Mouse (Mus musculus) midbrain, embryonic 10.5 days (tissue): ENCODE data around the gene Abraxas1. TPM values are rescaled to one million over a fixed set of nuclear protein-coding genes. Genes with fewer than 3 reads are reported as not detected.

Source experiments
- DNase-seq: peaks from one replicate; pipeline ENCODE4 v3.0.0-alpha.2; 2017; ENCODE audit warnings: low spot score
- H3K27ac ChIP-seq: fragments of 300-500 bp; sonication (generic); replicated peaks from 2 replicates; pipeline ENCODE4 v1.5.1; 2016; ENCODE audit warnings: mild to moderate bottlenecking
- H3K27me3 ChIP-seq: fragments of 300-500 bp; sonication (generic); 2 replicates; pipeline ENCODE4 v1.6.1; 2016; ENCODE audit warnings: low read depth, mild to moderate bottlenecking; ENCODE audit not compliant: poor library complexity, severe bottlenecking
- H3K36me3 ChIP-seq: fragments of 300-500 bp; sonication (generic); 2 replicates; pipeline ENCODE4 v1.6.1; 2016; ENCODE audit warnings: mild to moderate bottlenecking, moderate library complexity
- H3K4me1 ChIP-seq: fragments of 300-500 bp; sonication (generic); 2 replicates; pipeline ENCODE4 v1.6.1; 2016
- H3K4me3 ChIP-seq: fragments of 300-500 bp; sonication (generic); 2 replicates; pipeline ENCODE4 v1.5.1; 2016; ENCODE audit warnings: mild to moderate bottlenecking, moderate library complexity
- H3K9me3 ChIP-seq: fragments of 300-500 bp; sonication (generic); replicated peaks from 2 replicates; pipeline ENCODE4 v1.6.1; 2016; ENCODE audit warnings: mild to moderate bottlenecking
- WGBS: fragments of 180-500 bp; shearing (Covaris S2); methylation state at CpG from one replicate; pipeline ENCODE4 v1.1.7; 2016; 5-methylcytosine and 5-hydroxymethylcytosine counted together
- polyA plus RNA-seq: library from polyadenylated mRNA; unstranded; fragments of >200 nt; fragmentation: Nextera tagmentation; extraction: Ambion mirVana; gene quantifications from 2 replicates; pipeline ENCODE4 v1.2.1, GENCODE M21; 2016

Gene Abraxas1
- polyA plus RNA-seq, 1 experiment from 2014 or later, result 32.3 TPM

- no peaks in the 10 kb centered on the region for H3K9me3 ChIP-seq
- H3K27ac ChIP-seq, result peak overlapping the region; percentile 98
- H3K27me3 ChIP-seq, result no peaks in the 10 kb centered on the region
- WGBS, result 32% methylated on average over 16 of the region's 16 CpGs
- DNase-seq, result no peak
- peaks cover 15% of the 10 kb centered on the region for H3K4me1 ChIP-seq
- peaks cover 30% of the 10 kb centered on the region for H3K36me3 ChIP-seq
- peak overlapping the region; percentile 92 for H3K4me3 ChIP-seq
These were observed 941 bp downstream of the Abraxas1 start for GRCm38 (mm10) chr5:100819568-100820480.

- DNase-seq, result no peak
These were observed 2.4 kb downstream of the Abraxas1 start for GRCm38 (mm10) chr5:100818341-100818740.

GRCm38 (mm10) chr5:100798165-100798860 is 22.5 kb downstream of the Abraxas1 start, which contains the start of the genes Helq and Mrps18c:
Gene Helq, minus strand, starts transcription at chr5:100798598.
Gene Mrps18c, plus strand, starts transcription at chr5:100798627.
- H3K27me3 ChIP-seq, result no peaks in the 10 kb centered on the region
- DNase-seq, result peak; percentile 95
- peak within 1 kb of the TSS; percentile 87 for H3K27ac ChIP-seq
- under 1% methylated on average over 67 of the region's 67 CpGs for WGBS
- H3K4me1 ChIP-seq, result peaks cover 24% of the 10 kb centered on the region
- H3K4me3 ChIP-seq, result peak within 1 kb of the TSS; percentile 94
- peaks cover 51% of the 10 kb centered on the region for H3K36me3 ChIP-seq
- no peaks in the 10 kb centered on the region for H3K9me3 ChIP-seq

More at GRCm38 (mm10) chr5:100818341-100818740, 2.4 kb downstream of the Abraxas1 start:
- H3K36me3 ChIP-seq, result peaks cover 43% of the 10 kb centered on the region
- WGBS, result 89% methylated on average over 4 of the region's 4 CpGs
- H3K27ac ChIP-seq, result no peak overlapping the region
- no peak overlapping the region for H3K4me3 ChIP-seq
- H3K27me3 ChIP-seq, result no peaks in the 10 kb centered on the region
- peaks cover 15% of the 10 kb centered on the region for H3K4me1 ChIP-seq
- H3K9me3 ChIP-seq, result no peaks in the 10 kb centered on the region

GRCm38 (mm10) chr5:100794084-100794483 is 26.7 kb downstream of the Abraxas1 start:
- Histone ChIP-seq H3K4me1 (peaks cover 16% of the 10 kb centered on the region), H3K27ac (no peak overlapping the region), H3K9me3 (no peaks in the 10 kb centered on the region), H3K27me3 (no peaks in the 10 kb centered on the region), H3K4me3 (no peak overlapping the region), H3K36me3 (peaks cover 77% of the 10 kb centered on the region)
- 86% methylated on average over 5 of the region's 5 CpGs for WGBS
- DNase-seq, result no peak

GRCm38 (mm10) chr5:100792261-100792660 is 28.5 kb downstream of the Abraxas1 start:
- Histone ChIP-seq H3K9me3 (no peaks in the 10 kb centered on the region), H3K36me3 (peaks cover 95% of the 10 kb centered on the region)
- WGBS, result 92% methylated on average over 7 of the region's 7 CpGs

GRCm38 (mm10) chr5:100787527-100787926 is 33.2 kb downstream of the Abraxas1 start:
- WGBS, result 92% methylated on average over 9 of the region's 9 CpGs
- DNase-seq, result no peak

More at GRCm38 (mm10) chr5:100792261-100792660, 28.5 kb downstream of the Abraxas1 start:
- Histone ChIP-seq H3K4me1 (peaks cover 3% of the 10 kb centered on the region), H3K27ac (no peak overlapping the region), H3K4me3 (no peak overlapping the region), H3K27me3 (no peaks in the 10 kb centered on the region)
- no peak for DNase-seq

GRCm38 (mm10) chr5:100779002-100779401 is 41.8 kb downstream of the Abraxas1 start:
- Histone ChIP-seq H3K27me3 (no peaks in the 10 kb centered on the region), H3K36me3 (peaks cover 99% of the 10 kb centered on the region), H3K9me3 (no peaks in the 10 kb centered on the region), H3K27ac (no peak overlapping the region), H3K4me1 (no peaks in the 10 kb centered on the region), H3K4me3 (no peak overlapping the region)
- 95% methylated on average over 13 of the region's 13 CpGs for WGBS
- no peak for DNase-seq

More at GRCm38 (mm10) chr5:100787527-100787926, 33.2 kb downstream of the Abraxas1 start:
- H3K9me3 ChIP-seq, result no peaks in the 10 kb centered on the region
- peaks cover 99% of the 10 kb centered on the region for H3K36me3 ChIP-seq
- H3K4me1 ChIP-seq, result no peaks in the 10 kb centered on the region
- no peaks in the 10 kb centered on the region for H3K27me3 ChIP-seq
- H3K27ac ChIP-seq, result no peak overlapping the region
- H3K4me3 ChIP-seq, result no peak overlapping the region

- H3K36me3 ChIP-seq, result peaks cover 99% of the 10 kb centered on the region
- WGBS, result 93% methylated on average over 5 of the region's 5 CpGs
These were observed 43.9 kb downstream of the Abraxas1 start for GRCm38 (mm10) chr5:100776900-100777299.

GRCm38 (mm10) chr5:100775778-100776404 is 44.9 kb downstream of the Abraxas1 start:
- WGBS, result 93% methylated on average over 13 of the region's 13 CpGs
- no peak for DNase-seq
- Histone ChIP-seq H3K4me3 (no peak overlapping the region), H3K27me3 (no peaks in the 10 kb centered on the region), H3K27ac (no peak overlapping the region), H3K4me1 (no peaks in the 10 kb centered on the region), H3K36me3 (peaks cover 99% of the 10 kb centered on the region), H3K9me3 (no peaks in the 10 kb centered on the region)

More at GRCm38 (mm10) chr5:100776900-100777299, 43.9 kb downstream of the Abraxas1 start:
- H3K4me3 ChIP-seq, result no peak overlapping the region
- H3K27me3 ChIP-seq, result no peaks in the 10 kb centered on the region
- H3K27ac ChIP-seq, result no peak overlapping the region
- no peaks in the 10 kb centered on the region for H3K4me1 ChIP-seq
- no peak for DNase-seq
- no peaks in the 10 kb centered on the region for H3K9me3 ChIP-seq

- Histone ChIP-seq H3K36me3 (peaks cover 99% of the 10 kb centered on the region), H3K27ac (no peak overlapping the region), H3K4me3 (no peak overlapping the region), H3K4me1 (no peaks in the 10 kb centered on the region), H3K9me3 (no peaks in the 10 kb centered on the region), H3K27me3 (no peaks in the 10 kb centered on the region)
- 94% methylated on average over 4 of the region's 4 CpGs for WGBS
- DNase-seq, result no peak
These were observed 49.2 kb downstream of the Abraxas1 start for GRCm38 (mm10) chr5:100771575-100771974.

GRCm38 (mm10) chr5:100766026-100766425 is 54.7 kb downstream of the Abraxas1 start:
- Histone ChIP-seq H3K9me3 (no peaks in the 10 kb centered on the region), H3K36me3 (peaks cover 97% of the 10 kb centered on the region), H3K27me3 (no peaks in the 10 kb centered on the region)

GRCm38 (mm10) chr5:100761736-100762135 is 59.0 kb downstream of the Abraxas1 start:
- DNase-seq, result no peak
- 92% methylated on average over 7 of the region's 7 CpGs for WGBS
- Histone ChIP-seq H3K36me3 (peaks cover 69% of the 10 kb centered on the region), H3K9me3 (no peaks in the 10 kb centered on the region; the same call in 1 of the 2 replicates), H3K27me3 (no peaks in the 10 kb centered on the region), H3K27ac (no peak overlapping the region), H3K4me3 (no peak overlapping the region), H3K4me1 (no peaks in the 10 kb centered on the region)

More at GRCm38 (mm10) chr5:100766026-100766425, 54.7 kb downstream of the Abraxas1 start:
- DNase-seq, result no peak
- WGBS, result 93% methylated on average over 7 of the region's 7 CpGs
- Histone ChIP-seq H3K4me3 (no peak overlapping the region), H3K27ac (no peak overlapping the region), H3K4me1 (no peaks in the 10 kb centered on the region)
